Mouse (Mus musculus) limb, embryonic 10.5 days (tissue): ENCODE measurements around the gene Orm1. TPM values are rescaled to one million over a fixed set of nuclear protein-coding genes. Genes with fewer than 3 reads are reported as not detected.

ENCODE experiments used
- DNase-seq: peaks from one replicate; pipeline ENCODE4 v3.0.0-alpha.2; 2017; ENCODE audit warnings: low spot score
- H3K27ac ChIP-seq: fragments of 300-500 bp; sonication (generic); 2 replicates; pipeline ENCODE4 v1.5.1; 2016; ENCODE audit warnings: mild to moderate bottlenecking
- H3K27me3 ChIP-seq: fragments of 300-500 bp; sonication (generic); 2 replicates; pipeline ENCODE4 v1.6.1; 2016; ENCODE audit warnings: low read depth, mild to moderate bottlenecking; ENCODE audit not compliant: poor library complexity, severe bottlenecking
- H3K36me3 ChIP-seq: fragments of 300-500 bp; sonication (generic); 2 replicates; pipeline ENCODE4 v1.6.1; 2016; ENCODE audit warnings: mild to moderate bottlenecking, moderate library complexity
- H3K4me1 ChIP-seq: fragments of 300-500 bp; sonication (generic); 2 replicates; pipeline ENCODE4 v1.6.1; 2016
- H3K4me3 ChIP-seq: fragments of 300-500 bp; sonication (generic); 2 replicates; pipeline ENCODE4 v1.5.1; 2016; ENCODE audit warnings: mild to moderate bottlenecking, moderate library complexity
- H3K9me3 ChIP-seq: fragments of 300-500 bp; sonication (generic); replicated peaks from 2 replicates; pipeline ENCODE4 v1.6.1; 2016; ENCODE audit warnings: mild to moderate bottlenecking
- WGBS: fragments of 180-500 bp; shearing (Covaris S2); methylation state at CpG from one replicate; pipeline ENCODE4 v1.1.7; 2016; 5-methylcytosine and 5-hydroxymethylcytosine counted together
- polyA plus RNA-seq: library from polyadenylated mRNA; unstranded; fragments of >200 nt; fragmentation: Nextera tagmentation; extraction: Ambion mirVana; gene quantifications from 2 replicates; pipeline ENCODE4 v1.2.1, GENCODE M21; 2016

The Orm1 gene
- polyA plus RNA-seq, 1 experiment from 2014 or later = not detected

DNA sequence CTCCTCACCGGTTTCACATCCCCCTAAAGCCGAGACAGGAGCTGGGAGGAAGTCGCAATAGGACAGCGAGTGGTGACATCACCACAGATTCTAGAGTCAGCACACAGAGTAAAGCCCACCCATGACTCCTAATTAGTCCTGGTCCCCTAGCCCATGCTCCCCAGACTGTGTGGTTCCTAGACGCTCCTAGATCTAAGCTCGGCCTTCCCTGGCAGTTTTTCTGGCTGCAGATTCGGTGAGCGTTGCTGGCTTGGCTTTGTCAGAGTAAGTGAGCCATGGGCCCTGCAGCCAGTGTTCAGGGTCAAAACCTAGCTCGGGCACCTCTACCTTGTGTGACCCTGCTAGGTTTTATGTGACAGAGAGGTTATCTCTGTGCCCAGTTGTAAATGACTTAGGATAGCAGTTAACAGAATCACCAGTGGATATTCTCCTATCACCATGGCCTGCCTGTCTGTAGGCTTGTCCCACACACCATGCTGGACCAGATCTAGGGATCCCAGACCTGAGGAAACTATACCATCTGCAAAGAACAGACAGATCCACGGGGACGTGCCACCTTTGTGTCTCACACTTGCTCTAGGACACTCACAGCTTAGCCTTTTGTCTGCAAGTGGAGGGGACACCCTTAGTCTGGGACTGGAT lies 45.6 kb downstream of the Orm1 start:
- WGBS = 64% methylated on average over 11 of the region's 11 CpGs
- H3K27me3 ChIP-seq = no peaks in the 10 kb centered on the region
- H3K36me3 ChIP-seq = peaks cover 85% of the 10 kb centered on the region
- H3K27ac ChIP-seq = no peak overlapping the region
- no peak for DNase-seq
- no peak overlapping the region for H3K4me3 ChIP-seq
- no peaks in the 10 kb centered on the region for H3K9me3 ChIP-seq
- peaks cover 23% of the 10 kb centered on the region for H3K4me1 ChIP-seq

DNA sequence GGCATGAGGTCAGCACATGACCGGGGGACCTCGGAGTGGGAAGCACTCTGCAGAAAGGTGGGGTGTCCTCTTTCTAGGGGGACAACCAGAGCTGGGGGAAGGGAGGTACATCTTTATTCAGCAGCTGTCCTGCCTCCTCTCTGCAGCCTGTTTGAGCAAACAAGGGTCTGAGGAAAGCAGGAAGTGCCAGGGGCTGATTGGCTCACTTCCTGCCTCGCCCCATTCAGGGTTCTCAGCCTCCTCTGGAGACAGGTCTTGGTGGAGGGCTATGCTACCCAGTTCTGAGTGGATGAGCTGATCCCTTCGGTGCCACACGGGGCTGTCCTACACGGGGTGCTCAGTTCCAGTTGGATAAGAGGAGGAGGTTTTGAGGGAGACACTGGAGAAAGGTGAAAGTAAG lies 47.0 kb downstream of the Orm1 start:
- Histone ChIP-seq H3K27ac (no peak overlapping the region), H3K36me3 (peaks cover 85% of the 10 kb centered on the region), H3K9me3 (no peaks in the 10 kb centered on the region), H3K27me3 (no peaks in the 10 kb centered on the region), H3K4me3 (no peak overlapping the region), H3K4me1 (peaks cover 23% of the 10 kb centered on the region)
- DNase-seq = no peak
- WGBS = 87% methylated on average over 6 of the region's 6 CpGs

Other genes starting within 250 kb of the Orm1 start
- 0.19 and 0.35 TPM in 2 replicates for gene Ambp, start 189.8 kb upstream of the Orm1 start, polyA plus RNA-seq
- 0.08 and 0.29 TPM in 2 replicates for gene Kif12, start 172.4 kb upstream of the Orm1 start, polyA plus RNA-seq
- 7.4 and 9.4 TPM in 2 replicates for gene Col27a1, start 130.6 kb upstream of the Orm1 start, polyA plus RNA-seq
- not detected in 2 replicates for gene Orm3, start 11.6 kb downstream of the Orm1 start, polyA plus RNA-seq
- gene Orm2, start 17.9 kb downstream of the Orm1 start, polyA plus RNA-seq = not detected in 2 replicates
- 12.3 and 17.2 TPM in 2 replicates for gene Akna, start 58.8 kb downstream of the Orm1 start, polyA plus RNA-seq
- 8.5 and 13.9 TPM in 2 replicates for gene Whrn, start 151.4 kb downstream of the Orm1 start, polyA plus RNA-seq
- 204 and 239 TPM in 2 replicates for gene Atp6v1g1, start 200.2 kb downstream of the Orm1 start, polyA plus RNA-seq
- 12.7 and 14.4 TPM in 2 replicates for gene Tmem268, start 214.2 kb downstream of the Orm1 start, polyA plus RNA-seq